8 mouse cellular contexts compared by ENCODE assay signal in genomic region chr13:23597957-23598356, GRCm38 (mm10). TPM values are rescaled to one million over a fixed set of nuclear protein-coding genes. Genes with fewer than 3 reads are reported as not detected.
DNase-seq lines count a peak whose midpoint lies in the region; ATAC-seq and TF ChIP-seq lines count a peak whose summit lies in the region.

No protein-coding gene starts in this region.

- no peak for TF ChIP-seq EP300 in ES-Bruce4 (IDR thresholded peaks at IDR 0.05; ENCODE audit: insufficient read depth, low read depth, low read length)

- H3K4me1 ChIP-seq in ES-Bruce4 (ENCODE audit: control insufficient read depth, insufficient read depth, low read length) = peaks cover 6% of the 10 kb centered on the region
- no peaks in the 10 kb centered on the region for H3K4me1 ChIP-seq in forebrain, postnatal 0 days (ENCODE audit: insufficient read depth)
- H3K4me1 ChIP-seq in liver, embryonic 15.5 days (replicated peaks) = peaks cover 45% of the 10 kb centered on the region

- H3K27me3 ChIP-seq in ES-Bruce4 (ENCODE audit: control insufficient read depth, insufficient read depth, low read length, poor library complexity, severe bottlenecking) = no peaks in the 10 kb centered on the region
- H3K27me3 ChIP-seq in forebrain, postnatal 0 days (ENCODE audit: insufficient read depth, low read length) = no peaks in the 10 kb centered on the region
- H3K27me3 ChIP-seq in liver, embryonic 15.5 days = no peaks in the 10 kb centered on the region

- peak; percentile 74; the same call in 1 of the 2 replicates for ATAC-seq in cerebellum, adult (ENCODE audit: insufficient number of reproducible peaks, low FRiP score, low TSS enrichment)
- ATAC-seq in forebrain, postnatal 0 days = no peak
- ATAC-seq in liver, embryonic 15.5 days (ENCODE audit: insufficient read depth) = no peak

- no peaks in the 10 kb centered on the region; the same call in 1 of the 2 replicates for H3K9me3 ChIP-seq in ES-Bruce4 (replicated peaks; ENCODE audit: control insufficient read depth, insufficient read depth, low read length, poor library complexity, severe bottlenecking)
- no peaks in the 10 kb centered on the region for H3K9me3 ChIP-seq in forebrain, postnatal 0 days (ENCODE audit: low read length)
- no peaks in the 10 kb centered on the region for H3K9me3 ChIP-seq in liver, embryonic 15.5 days (replicated peaks)

- H3K4me2 ChIP-seq in forebrain, postnatal 0 days (ENCODE audit: low read depth) = no peak overlapping the region
- 0 out of 2 replicates have a peak overlapping the region, but pooled peaks have one; percentile 21 for H3K4me2 ChIP-seq in liver, embryonic 15.5 days

- H3K4me3 ChIP-seq in ES-Bruce4 (ENCODE audit: low read depth, low read length) = no peak overlapping the region
- H3K4me3 ChIP-seq in forebrain, postnatal 0 days (ENCODE audit: low read depth, low read length) = no peak overlapping the region
- H3K4me3 ChIP-seq in liver, embryonic 15.5 days (replicated peaks) = no peak overlapping the region

- TF ChIP-seq CTCF in ES-Bruce4 (IDR thresholded peaks at IDR 0.05; ENCODE audit: low read depth, low read length) = peak; percentile 50
- peak; percentile 83 for TF ChIP-seq CTCF in forebrain, postnatal 0 days (IDR thresholded peaks at IDR 0.05; ENCODE audit: low read depth)

- H3K27ac ChIP-seq in ES-Bruce4 (ENCODE audit: insufficient read depth, low read length) = no peak overlapping the region
- H3K27ac ChIP-seq in forebrain, postnatal 0 days (ENCODE audit: low read depth, low read length) = no peak overlapping the region
- H3K27ac ChIP-seq in liver, embryonic 15.5 days (replicated peaks) = peak overlapping the region; percentile 88

- WGBS in forebrain, postnatal 0 days = 8% methylated on average over 9 of the region's 9 CpGs
- 4% methylated on average over 9 of the region's 9 CpGs for WGBS in liver, embryonic 15.5 days (ENCODE audit: insufficient replicate concordance)

- no peak for TF ChIP-seq POLR2A in ES-Bruce4 (IDR thresholded peaks at IDR 0.05; ENCODE audit: insufficient read depth, low read length)

- H3K36me3 ChIP-seq in ES-Bruce4 (ENCODE audit: control insufficient read depth, insufficient read depth, low read length, poor library complexity, severe bottlenecking) = no peaks in the 10 kb centered on the region
- H3K36me3 ChIP-seq in forebrain, postnatal 0 days (ENCODE audit: insufficient read depth) = no peaks in the 10 kb centered on the region
- 0 out of 2 replicates have a peak, but pooled peaks cover 3% of the 10 kb centered on the region for H3K36me3 ChIP-seq in liver, embryonic 15.5 days (replicated peaks)

- no peak overlapping the region for H3K9ac ChIP-seq in ES-Bruce4 (ENCODE audit: low read depth, poor library complexity, severe bottlenecking)
- no peak overlapping the region for H3K9ac ChIP-seq in forebrain, postnatal 0 days
- H3K9ac ChIP-seq in liver, embryonic 15.5 days = peak overlapping the region; percentile 7; the same call in 1 of the 2 replicates

- DNase-seq in 416B (ENCODE audit: low read depth) = peak; percentile 89
- DNase-seq in forebrain, postnatal 0 days = peak; percentile 78
- DNase-seq in kidney, adult 9 months = peak; percentile 74
- DNase-seq in right cerebral cortex, postnatal 25 days = peak; percentile 50
- peak; percentile 64 to 77 for DNase-seq in urinary bladder, postnatal 36 days (ENCODE audit: low spot score in 2 of 2)

RNA-seq across cellular contexts. Expression of gene Hist1h4d, which starts 16.6 kb away (rescaled TPM):
- polyA plus RNA-seq in ES-Bruce4 (2011; ENCODE audit: insufficient read depth, insufficient read length, low read depth, missing spikeins) = 4.3 and 4.8 TPM in 2 replicates
- total RNA-seq in forebrain, postnatal 0 days (2014; rRNA removed) = 258 and 695 TPM in 2 replicates
- polyA plus RNA-seq in forebrain, postnatal 0 days (2015; fragmentation: Nextera tagmentation; extraction: Ambion mirVana) = 25.0 and 42.2 TPM in 2 replicates
- polyA plus RNA-seq in liver, embryonic 15.5 days (2015; fragmentation: Nextera tagmentation; extraction: Ambion mirVana) = 125 and 146 TPM in 2 replicates

RNA-seq across cellular contexts. Expression of gene Hist1h3d, which starts 22.4 kb away (rescaled TPM):
- 3.2 and 4.7 TPM in 2 replicates for polyA plus RNA-seq in ES-Bruce4 (2011; ENCODE audit: insufficient read depth, insufficient read length, low read depth, missing spikeins)
- 73.0 and 78.9 TPM in 2 replicates for total RNA-seq in forebrain, postnatal 0 days (2014; rRNA removed)
- 0.57 and 0.80 TPM in 2 replicates for polyA plus RNA-seq in forebrain, postnatal 0 days (2015; fragmentation: Nextera tagmentation; extraction: Ambion mirVana)
- 6.0 and 7.4 TPM in 2 replicates for polyA plus RNA-seq in liver, embryonic 15.5 days (2015; fragmentation: Nextera tagmentation; extraction: Ambion mirVana)

RNA-seq across cellular contexts. Expression of gene Hist1h2be, which starts 23.0 kb away (rescaled TPM):
- 1.8 TPM in 2 replicates for polyA plus RNA-seq in ES-Bruce4 (2011; ENCODE audit: insufficient read depth, insufficient read length, low read depth, missing spikeins)
- total RNA-seq in forebrain, postnatal 0 days (2014; rRNA removed) = 98.5 and 120 TPM in 2 replicates
- 0.31 and 0.39 TPM in 2 replicates for polyA plus RNA-seq in forebrain, postnatal 0 days (2015; fragmentation: Nextera tagmentation; extraction: Ambion mirVana)
- 1.8 and 1.9 TPM in 2 replicates for polyA plus RNA-seq in liver, embryonic 15.5 days (2015; fragmentation: Nextera tagmentation; extraction: Ambion mirVana)

RNA-seq across cellular contexts. Expression of gene Hist1h2ad, which starts 23.8 kb away (rescaled TPM):
- 2.0 TPM in 1 of 2 replicates, not detected in the other for polyA plus RNA-seq in ES-Bruce4 (2011; ENCODE audit: insufficient read depth, insufficient read length, low read depth, missing spikeins)
- 204 and 274 TPM in 2 replicates for total RNA-seq in forebrain, postnatal 0 days (2014; rRNA removed)
- 0.78 TPM in 1 of 2 replicates, not detected in the other for polyA plus RNA-seq in forebrain, postnatal 0 days (2015; fragmentation: Nextera tagmentation; extraction: Ambion mirVana)
- polyA plus RNA-seq in liver, embryonic 15.5 days (2015; fragmentation: Nextera tagmentation; extraction: Ambion mirVana) = 3.6 and 4.1 TPM in 2 replicates

RNA-seq across cellular contexts. Expression of gene Hist1h2bf, which starts 24.0 kb away (rescaled TPM):
- 21.5 and 23.2 TPM in 2 replicates for polyA plus RNA-seq in ES-Bruce4 (2011; ENCODE audit: insufficient read depth, insufficient read length, low read depth, missing spikeins)
- total RNA-seq in forebrain, postnatal 0 days (2014; rRNA removed) = 226 and 289 TPM in 2 replicates
- polyA plus RNA-seq in forebrain, postnatal 0 days (2015; fragmentation: Nextera tagmentation; extraction: Ambion mirVana) = not detected in 2 replicates
- polyA plus RNA-seq in liver, embryonic 15.5 days (2015; fragmentation: Nextera tagmentation; extraction: Ambion mirVana) = 4.0 and 6.7 TPM in 2 replicates
